19 mouse cellular contexts compared by ENCODE assay signal in genomic region chr12:119150956-119151355, GRCm38 (mm10).
DNase-seq lines count a peak whose midpoint lies in the region; ATAC-seq lines count a peak whose summit lies in the region.
"Had no signal": no experiment of that assay in that cellular context is flagged by ENCODE, and none has a peak within 500 bp of the region (broad histone marks: within the 10 kb centered on the region; RNA-seq: fewer than 3 reads in every experiment).

No protein-coding gene starts in this region.

- no peak for DNase-seq in left cerebral cortex, adult 18-20 months (ENCODE audit: low spot score in 2 of 2)
- no peak for DNase-seq in lung, postnatal 10 days
- DNase-seq in gastrocnemius, postnatal 25 days, result no peak
- DNase-seq: adrenal gland, adult 2 months; adrenal gland, adult 8-10 months; adrenal gland, postnatal 10 days; adrenal gland, postnatal 14 days; adrenal gland, postnatal 25 days; adrenal gland, postnatal 36 days; B cell, adult 2 months; cerebellum, adult 11 months; cerebellum, adult 11-12 months; cerebellum, adult 18-20 months had no signal

- peak; percentile 65 for ATAC-seq in granulocyte monocyte progenitor cell, adult 5-6 weeks (replicated peaks; ENCODE audit: poor library complexity, severe bottlenecking)
- peak; percentile 61 for ATAC-seq in megakaryocyte, adult 5-6 weeks (ENCODE audit: poor library complexity, severe bottlenecking)
- ATAC-seq in megakaryocyte progenitor cell, adult 5-6 weeks (replicated peaks; ENCODE audit: poor library complexity), result peak; percentile 42; the same call in 1 of the 2 replicates
- ATAC-seq: activated CD4-positive, CD25-positive, alpha-beta regulatory T cell, adult 4 months; CD4-positive, CD25-positive, alpha-beta regulatory T cell, adult 4 months; Patski had no signal
